Mouse (Mus musculus) liver, embryonic 13.5 days (tissue): ENCODE results near the gene Lgr4. TPM values are rescaled to one million over a fixed set of nuclear protein-coding genes. Genes with fewer than 3 reads are reported as not detected.
A peak's percentile ranks its signal among the peaks of the same experiment; 100 is the strongest.

Experiments
- ATAC-seq: fragments of 200-750 bp; cut with Nextera tagmentation; 2 replicates; pipeline ENCODE4 v1.8.0; 2017; ENCODE audit warnings: low read depth, mild to moderate bottlenecking, moderate number of reproducible peaks, moderate library complexity
- DNase-seq: peaks from one replicate; pipeline ENCODE4 v3.0.0; 2022
- H3K27ac ChIP-seq: fragments of 300-500 bp; sonication (generic); 2 replicates; pipeline ENCODE4 v1.5.1; 2015; ENCODE audit warnings: moderate library complexity, mild to moderate bottlenecking, inconsistent platforms
- H3K27me3 ChIP-seq: fragments of 300-500 bp; sonication (generic); 2 replicates; pipeline ENCODE4 v1.6.1; 2015; ENCODE audit warnings: mild to moderate bottlenecking, inconsistent platforms
- H3K36me3 ChIP-seq: fragments of 300-500 bp; sonication (generic); 2 replicates; pipeline ENCODE4 v1.6.1; 2015; ENCODE audit warnings: mild to moderate bottlenecking, inconsistent platforms
- H3K4me1 ChIP-seq: fragments of 300-500 bp; sonication (generic); replicated peaks from 2 replicates; pipeline ENCODE4 v1.6.1; 2015; ENCODE audit warnings: inconsistent platforms
- H3K4me2 ChIP-seq: fragments of 300-500 bp; sonication (generic); 2 replicates; pipeline ENCODE4 v1.6.1; 2015; ENCODE audit warnings: inconsistent platforms, mild to moderate bottlenecking, moderate library complexity
- H3K4me3 ChIP-seq: fragments of 300-500 bp; sonication (generic); replicated peaks from 2 replicates; pipeline ENCODE4 v1.5.1; 2015; ENCODE audit warnings: mild to moderate bottlenecking, inconsistent platforms
- H3K9ac ChIP-seq: fragments of 300-500 bp; sonication (generic); 2 replicates; pipeline ENCODE4 v1.6.1; 2015; ENCODE audit warnings: mild to moderate bottlenecking, inconsistent platforms
- H3K9me3 ChIP-seq: fragments of 300-500 bp; sonication (generic); replicated peaks from 2 replicates; pipeline ENCODE4 v1.6.1; 2016; ENCODE audit warnings: inconsistent platforms
- WGBS: fragments of 180-500 bp; shearing (Covaris S2); methylation state at CpG from one replicate; pipeline ENCODE4 v1.1.7; 2015; ENCODE audit not compliant: insufficient replicate concordance; 5-methylcytosine and 5-hydroxymethylcytosine counted together
- polyA plus RNA-seq: library from polyadenylated mRNA; unstranded; fragments of >200 nt; fragmentation: Nextera tagmentation; extraction: Ambion mirVana; gene quantifications from 2 replicates; pipeline ENCODE4 v1.2.1, GENCODE M21; 2015

Lgr4 gene
- polyA plus RNA-seq, 1 experiment from 2014 or later = 3.1 TPM

- no peak for ATAC-seq
- 64% methylated on average over 4 of the region's 4 CpGs for WGBS
- Histone ChIP-seq H3K9ac (no peak overlapping the region), H3K4me3 (no peak overlapping the region), H3K27me3 (no peaks in the 10 kb centered on the region), H3K4me2 (no peak overlapping the region), H3K27ac (no peak overlapping the region), H3K9me3 (no peaks in the 10 kb centered on the region), H3K36me3 (no peaks in the 10 kb centered on the region), H3K4me1 (peaks cover 34% of the 10 kb centered on the region)
- no peak for DNase-seq
These were observed 16.6 kb downstream of the Lgr4 start for GRCm38 (mm10) chr2:109934086-109934485.

GRCm38 (mm10) chr2:109935194-109935593, 17.7 kb downstream of the Lgr4 start:
- H3K27me3 ChIP-seq = no peaks in the 10 kb centered on the region
- WGBS = 84% methylated on average over 3 of the region's 3 CpGs
- no peak for ATAC-seq

DNA sequence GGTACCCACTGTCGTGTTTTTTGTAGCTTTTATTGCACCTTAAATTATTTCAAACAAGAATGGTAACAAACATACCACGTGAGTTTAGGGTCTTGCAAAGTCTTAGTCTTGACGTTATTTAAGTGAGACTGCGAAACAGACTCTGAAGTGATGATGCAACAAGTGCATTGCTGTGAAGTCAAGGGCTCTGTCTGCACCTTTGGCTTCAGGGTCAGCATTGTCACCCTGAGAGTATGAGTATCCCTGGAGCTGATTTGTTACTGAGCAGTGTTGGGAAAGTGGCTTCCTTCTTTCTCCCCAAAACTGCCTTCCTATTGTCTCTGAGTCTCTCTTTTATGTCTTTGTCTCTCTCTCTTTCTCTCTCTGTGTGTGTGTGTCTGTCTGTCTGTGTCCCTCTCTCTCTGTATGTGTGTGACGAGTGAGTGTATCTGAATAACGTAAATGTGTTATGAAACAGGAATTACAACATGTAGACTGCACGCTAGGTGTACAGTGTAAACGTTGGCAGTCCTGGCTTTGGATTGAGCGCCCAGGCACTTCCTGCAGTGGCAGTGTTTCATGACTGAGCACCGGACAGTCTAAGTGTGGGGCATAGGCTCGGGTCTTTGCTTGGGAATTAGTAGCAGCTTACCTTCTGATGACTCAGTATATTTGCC, 18.4 kb downstream of the Lgr4 start:
- no peak overlapping the region for H3K9ac ChIP-seq
- ATAC-seq (peak; percentile 41; the same call in 1 of the 2 replicates), DNase-seq (no peak)
- H3K36me3 ChIP-seq = no peaks in the 10 kb centered on the region
- no peak overlapping the region for H3K4me3 ChIP-seq
- no peaks in the 10 kb centered on the region for H3K9me3 ChIP-seq
- H3K4me2 ChIP-seq = no peak overlapping the region
- no peak overlapping the region for H3K27ac ChIP-seq
- WGBS = 64% methylated on average over 11 of the region's 11 CpGs
- no peaks in the 10 kb centered on the region for H3K27me3 ChIP-seq
- peaks cover 28% of the 10 kb centered on the region for H3K4me1 ChIP-seq

More at GRCm38 (mm10) chr2:109935194-109935593, 17.7 kb downstream of the Lgr4 start:
- H3K4me2 ChIP-seq = no peak overlapping the region
- no peaks in the 10 kb centered on the region for H3K9me3 ChIP-seq
- no peak overlapping the region for H3K27ac ChIP-seq
- no peaks in the 10 kb centered on the region for H3K36me3 ChIP-seq
- no peak overlapping the region for H3K9ac ChIP-seq
- no peak for DNase-seq
- no peak overlapping the region for H3K4me3 ChIP-seq
- peaks cover 28% of the 10 kb centered on the region for H3K4me1 ChIP-seq

GRCm38 (mm10) chr2:109936410-109936755, 18.9 kb downstream of the Lgr4 start:
- Histone ChIP-seq H3K27ac (no peak overlapping the region), H3K4me1 (peaks cover 27% of the 10 kb centered on the region), H3K27me3 (no peaks in the 10 kb centered on the region), H3K4me3 (no peak overlapping the region), H3K4me2 (no peak overlapping the region), H3K9me3 (no peaks in the 10 kb centered on the region), H3K9ac (no peak overlapping the region), H3K36me3 (no peaks in the 10 kb centered on the region)
- no peak for DNase-seq
- no peak for ATAC-seq
- WGBS = 60% methylated on average over 2 of the region's 2 CpGs

DNA sequence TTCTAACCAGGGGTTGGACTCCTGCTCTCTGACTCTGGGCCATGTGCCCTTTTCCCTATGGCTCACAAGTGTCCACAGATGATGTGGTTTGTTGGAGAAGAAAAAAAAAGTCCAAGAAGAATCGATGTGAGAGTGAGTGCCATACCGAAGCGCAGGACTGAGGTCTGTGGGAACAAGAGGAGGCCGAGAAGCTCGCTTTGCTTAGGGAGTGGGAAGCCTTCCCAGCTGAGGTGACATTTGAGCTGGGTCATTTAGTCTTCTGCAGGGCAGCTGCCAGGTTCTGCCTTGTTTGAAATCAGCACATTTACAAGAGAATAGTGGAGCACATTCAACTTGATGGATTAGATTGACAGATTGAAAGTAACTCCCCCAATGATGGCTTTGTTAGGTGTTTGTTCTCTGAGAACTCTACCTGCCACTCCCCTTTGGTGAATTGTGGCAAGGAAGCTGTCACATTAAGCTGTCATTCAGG, 24.6 kb downstream of the Lgr4 start:
- Histone ChIP-seq H3K36me3 (no peaks in the 10 kb centered on the region), H3K27me3 (no peaks in the 10 kb centered on the region), H3K9me3 (no peaks in the 10 kb centered on the region), H3K4me3 (no peak overlapping the region), H3K4me2 (no peak overlapping the region), H3K27ac (no peak overlapping the region), H3K9ac (no peak overlapping the region), H3K4me1 (no peaks in the 10 kb centered on the region)
- DNase-seq (no peak), ATAC-seq (no peak)
- WGBS = 70% methylated on average over 5 of the region's 5 CpGs

DNA sequence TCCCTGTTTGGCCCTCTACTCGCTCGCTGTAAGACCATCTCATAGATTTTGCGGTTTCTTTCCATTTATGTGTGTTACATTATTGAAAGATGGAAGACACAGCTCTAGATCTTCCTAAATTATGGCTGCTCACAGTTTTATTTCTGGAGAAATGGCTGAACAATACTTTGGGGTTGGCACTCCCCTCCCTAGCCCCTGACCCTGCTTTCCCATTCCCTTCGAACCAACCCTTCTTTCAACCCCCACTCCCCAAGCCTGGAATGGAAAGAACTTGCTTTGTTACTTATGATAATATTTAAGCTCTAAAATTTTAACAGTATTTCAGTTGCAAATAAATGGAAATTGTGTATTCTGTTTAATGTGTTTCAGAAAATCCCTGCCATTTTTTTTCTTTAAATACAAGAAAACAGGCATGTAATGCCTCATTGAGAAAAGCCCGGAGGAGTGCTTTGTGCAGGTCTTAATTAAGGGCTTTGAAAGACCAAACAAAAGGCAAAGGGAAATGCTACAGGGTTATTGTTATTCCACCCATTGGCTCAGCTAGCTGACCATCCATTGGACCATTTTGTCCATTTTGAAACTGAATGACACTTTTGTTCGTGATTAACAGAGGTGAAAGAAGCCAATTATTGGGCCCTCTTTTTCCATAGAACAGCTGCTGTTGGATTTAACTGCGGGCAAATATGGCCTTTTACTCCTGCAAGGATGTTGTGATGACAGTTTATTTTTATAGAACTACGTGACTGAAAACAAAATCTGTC, 25.5 kb downstream of the Lgr4 start:
- H3K9ac ChIP-seq = no peak overlapping the region
- DNase-seq = no peak
- no peak overlapping the region for H3K4me2 ChIP-seq
- H3K4me1 ChIP-seq = no peaks in the 10 kb centered on the region
- no peak overlapping the region for H3K27ac ChIP-seq
- ATAC-seq = no peak
- no peaks in the 10 kb centered on the region for H3K9me3 ChIP-seq
- 78% methylated on average over 8 of the region's 8 CpGs for WGBS
- no peak overlapping the region for H3K4me3 ChIP-seq
- no peaks in the 10 kb centered on the region for H3K27me3 ChIP-seq
- no peaks in the 10 kb centered on the region for H3K36me3 ChIP-seq

DNA sequence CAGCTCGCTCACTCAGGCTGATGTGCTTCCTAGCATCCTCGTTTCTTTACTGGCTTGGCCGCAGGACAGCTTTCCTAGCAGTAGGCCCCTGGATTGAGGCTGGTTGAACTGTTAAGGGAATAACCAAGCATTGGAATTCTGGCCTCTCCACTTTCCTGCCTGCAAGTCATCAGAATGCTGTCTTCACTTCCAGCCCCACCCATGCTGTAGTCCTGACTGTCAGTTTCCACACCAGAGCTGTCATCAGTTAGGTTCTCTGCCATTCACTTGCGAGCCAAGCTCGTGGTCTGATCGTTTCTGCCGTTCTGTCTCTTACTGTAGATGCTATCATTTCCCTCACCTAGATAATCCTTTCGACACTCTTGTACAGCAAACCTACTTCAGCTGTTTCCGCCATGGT, 27.5 kb downstream of the Lgr4 start:
- Histone ChIP-seq H3K36me3 (no peaks in the 10 kb centered on the region), H3K4me2 (no peak overlapping the region), H3K9ac (no peak overlapping the region), H3K27ac (no peak overlapping the region), H3K4me3 (no peak overlapping the region), H3K4me1 (peaks cover 9% of the 10 kb centered on the region; the same call in 1 of the 2 replicates), H3K9me3 (no peaks in the 10 kb centered on the region), H3K27me3 (no peaks in the 10 kb centered on the region)
- 57% methylated on average over 9 of the region's 9 CpGs for WGBS
- 0 out of 2 replicates have a peak, but pooled peaks have one; percentile 12 for ATAC-seq
- no peak for DNase-seq

- no peaks in the 10 kb centered on the region for H3K9me3 ChIP-seq
- DNase-seq (no peak), ATAC-seq (no peak)
- H3K27me3 ChIP-seq = no peaks in the 10 kb centered on the region
- H3K4me3 ChIP-seq = no peak overlapping the region
- H3K27ac ChIP-seq = no peak overlapping the region
- WGBS = 83% methylated on average over 4 of the region's 4 CpGs
- H3K4me1 ChIP-seq = peaks cover 14% of the 10 kb centered on the region
- H3K4me2 ChIP-seq = no peak overlapping the region
- H3K9ac ChIP-seq = no peak overlapping the region
- no peaks in the 10 kb centered on the region for H3K36me3 ChIP-seq
These were observed 28.1 kb downstream of the Lgr4 start for GRCm38 (mm10) chr2:109945532-109945931.

GRCm38 (mm10) chr2:109946426-109946825, 29.0 kb downstream of the Lgr4 start:
- H3K27ac ChIP-seq = no peak overlapping the region
- H3K4me3 ChIP-seq = no peak overlapping the region
- no peaks in the 10 kb centered on the region for H3K27me3 ChIP-seq
- DNase-seq (no peak), ATAC-seq (no peak)
- no peak overlapping the region for H3K4me2 ChIP-seq
- no peak overlapping the region for H3K9ac ChIP-seq
- H3K36me3 ChIP-seq = no peaks in the 10 kb centered on the region
- WGBS = 68% methylated on average over 6 of the region's 6 CpGs
- no peaks in the 10 kb centered on the region for H3K9me3 ChIP-seq
- peaks cover 23% of the 10 kb centered on the region for H3K4me1 ChIP-seq

DNA sequence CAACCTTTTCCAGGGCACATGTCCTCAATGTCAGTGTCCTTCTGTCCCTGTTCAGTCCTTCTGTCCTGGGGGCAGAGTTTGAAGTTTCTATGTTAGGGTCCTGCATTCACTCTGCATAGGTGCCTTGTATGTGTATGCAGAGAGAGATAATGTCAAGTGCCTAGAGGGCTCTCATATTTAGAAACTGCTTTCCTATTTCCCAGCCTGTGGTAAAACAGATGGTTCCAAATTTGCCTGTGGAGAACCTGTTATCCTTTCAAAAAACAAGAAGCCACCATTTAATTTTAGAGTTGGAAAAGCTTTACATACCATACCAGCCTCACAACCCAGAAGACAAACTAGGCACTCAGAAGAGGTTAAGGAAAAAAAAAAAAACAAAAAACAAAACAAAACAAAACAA, 32.1 kb downstream of the Lgr4 start:
- peaks cover 52% of the 10 kb centered on the region for H3K4me1 ChIP-seq
- H3K9ac ChIP-seq = no peak overlapping the region
- no peaks in the 10 kb centered on the region for H3K27me3 ChIP-seq
- no peak for DNase-seq
- no peak overlapping the region for H3K4me2 ChIP-seq
- H3K36me3 ChIP-seq = no peaks in the 10 kb centered on the region
- H3K4me3 ChIP-seq = no peak overlapping the region
- no peak for ATAC-seq
- no peaks in the 10 kb centered on the region for H3K9me3 ChIP-seq
- H3K27ac ChIP-seq = no peak overlapping the region

GRCm38 (mm10) chr2:109950311-109950710, 32.9 kb downstream of the Lgr4 start:
- H3K27me3 ChIP-seq = no peaks in the 10 kb centered on the region
- 70% methylated on average over 3 of the region's 3 CpGs for WGBS
- no peak for ATAC-seq
- H3K4me2 ChIP-seq = no peak overlapping the region
- no peak overlapping the region; the same call in 1 of the 2 replicates for H3K27ac ChIP-seq
- DNase-seq = no peak
- no peaks in the 10 kb centered on the region for H3K9me3 ChIP-seq
- peaks cover 60% of the 10 kb centered on the region for H3K4me1 ChIP-seq
- no peak overlapping the region for H3K4me3 ChIP-seq
- no peak overlapping the region for H3K9ac ChIP-seq
- no peaks in the 10 kb centered on the region for H3K36me3 ChIP-seq

- no peaks in the 10 kb centered on the region for H3K27me3 ChIP-seq
- no peaks in the 10 kb centered on the region for H3K9me3 ChIP-seq
- no peak overlapping the region for H3K4me2 ChIP-seq
- peaks cover 61% of the 10 kb centered on the region for H3K4me1 ChIP-seq
- no peak overlapping the region for H3K27ac ChIP-seq
- WGBS = 28% methylated on average over 4 of the region's 4 CpGs
- H3K9ac ChIP-seq = no peak overlapping the region
- DNase-seq (peak; percentile 13), ATAC-seq (peak; percentile 68)
- no peak overlapping the region for H3K4me3 ChIP-seq
- H3K36me3 ChIP-seq = no peaks in the 10 kb centered on the region
These were observed 33.6 kb downstream of the Lgr4 start for GRCm38 (mm10) chr2:109951050-109951449.
